8 mouse cellular contexts compared by ENCODE assay signal in the genomic region with DNA sequence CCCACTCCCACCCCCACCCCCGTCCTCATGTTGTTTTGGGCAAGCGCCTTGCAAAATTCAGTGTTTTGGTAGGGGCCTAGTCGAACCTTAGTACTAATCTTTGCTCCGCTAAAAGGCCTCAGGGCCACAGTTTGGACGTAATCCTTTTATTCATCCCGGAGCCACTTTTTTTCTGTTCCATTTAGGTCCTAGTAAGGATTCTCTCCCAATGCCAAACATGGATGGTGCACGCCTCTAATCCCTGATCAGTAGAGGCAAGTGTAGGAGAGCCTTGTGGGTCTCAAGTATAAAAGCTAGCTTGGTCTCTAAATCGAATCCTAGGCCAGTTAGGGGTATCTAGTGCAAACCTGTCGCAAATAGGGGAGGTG. TPM values are rescaled to one million over a fixed set of nuclear protein-coding genes. Genes with fewer than 3 reads are reported as not detected.
DNase-seq lines count a peak whose midpoint lies in the region; ATAC-seq and TF ChIP-seq lines count a peak whose summit lies in the region.

No protein-coding gene starts in this region.

- peak overlapping the region; percentile 55 for H3K27ac ChIP-seq in kidney, adult 2 months (ENCODE audit: insufficient read depth, low read depth, low read length)
- peak overlapping the region; percentile 89 for H3K27ac ChIP-seq in ES-Bruce4 (ENCODE audit: insufficient read depth, low read length)
- peak overlapping the region; percentile 99 for H3K27ac ChIP-seq in forebrain, embryonic 10.5 days
- H3K27ac ChIP-seq in limb, embryonic 13.5 days = peak overlapping the region; percentile 91
- H3K27ac ChIP-seq in small intestine, adult 2 months (ENCODE audit: insufficient read depth, low read depth, low read length) = peak overlapping the region; percentile 25

- TF ChIP-seq EP300 in ES-Bruce4 (IDR thresholded peaks at IDR 0.05; ENCODE audit: insufficient read depth, low read depth, low read length) = no peak

- 4% methylated on average over 9 of the region's 9 CpGs for WGBS in kidney, adult 2 months
- 3% methylated on average over 9 of the region's 9 CpGs for WGBS in forebrain, embryonic 10.5 days
- 4% methylated on average over 9 of the region's 9 CpGs for WGBS in limb, embryonic 13.5 days
- WGBS in small intestine, adult 2 months = 3% methylated on average over 9 of the region's 9 CpGs

- H3K9ac ChIP-seq in ES-Bruce4 (ENCODE audit: low read depth, poor library complexity, severe bottlenecking) = peak overlapping the region; percentile 98
- H3K9ac ChIP-seq in limb, embryonic 13.5 days = peak overlapping the region; percentile 70

- no peaks in the 10 kb centered on the region for H3K9me3 ChIP-seq in ES-Bruce4 (replicated peaks; ENCODE audit: control insufficient read depth, insufficient read depth, low read length, poor library complexity, severe bottlenecking)
- 0 out of 2 replicates have a peak, but pooled peaks cover 3% of the 10 kb centered on the region for H3K9me3 ChIP-seq in forebrain, embryonic 10.5 days
- H3K9me3 ChIP-seq in limb, embryonic 13.5 days = no peaks in the 10 kb centered on the region

- peak overlapping the region; percentile 65 for H3K4me2 ChIP-seq in limb, embryonic 13.5 days (replicated peaks)

- no peak for DNase-seq in kidney, adult 2 months
- no peak for DNase-seq in kidney, adult 8-10 months
- DNase-seq in forebrain, embryonic 10.5 days (ENCODE audit: extremely low spot score, low spot score) = no peak
- no peak for DNase-seq in adrenal gland, adult 18-20 months (ENCODE audit: low spot score in 2 of 2)
- DNase-seq in MN1 (ENCODE audit: low spot score) = no peak

- H3K36me3 ChIP-seq in kidney, adult 2 months (ENCODE audit: control insufficient read depth, insufficient read depth, low read length) = no peaks in the 10 kb centered on the region
- H3K36me3 ChIP-seq in ES-Bruce4 (ENCODE audit: control insufficient read depth, insufficient read depth, low read length, poor library complexity, severe bottlenecking) = peaks cover 2% of the 10 kb centered on the region; the same call in 1 of the 2 replicates
- H3K36me3 ChIP-seq in forebrain, embryonic 10.5 days (replicated peaks) = peaks cover 20% of the 10 kb centered on the region
- peaks cover 7% of the 10 kb centered on the region for H3K36me3 ChIP-seq in limb, embryonic 13.5 days
- H3K36me3 ChIP-seq in small intestine, adult 2 months (ENCODE audit: control insufficient read depth, insufficient read depth, low read length) = no peaks in the 10 kb centered on the region

- H3K4me1 ChIP-seq in kidney, adult 2 months (ENCODE audit: control insufficient read depth, insufficient read depth, low read length) = peaks cover 6% of the 10 kb centered on the region; the same call in 1 of the 2 replicates
- peaks cover 5% of the 10 kb centered on the region for H3K4me1 ChIP-seq in ES-Bruce4 (ENCODE audit: control insufficient read depth, insufficient read depth, low read length)
- H3K4me1 ChIP-seq in forebrain, embryonic 10.5 days = peaks cover 22% of the 10 kb centered on the region
- peaks cover 15% of the 10 kb centered on the region for H3K4me1 ChIP-seq in limb, embryonic 13.5 days
- H3K4me1 ChIP-seq in small intestine, adult 2 months (ENCODE audit: control insufficient read depth, insufficient read depth, insufficient read length, low read length) = peaks cover 7% of the 10 kb centered on the region; the same call in 1 of the 2 replicates

- H3K4me3 ChIP-seq in kidney, adult 2 months (ENCODE audit: insufficient read depth, low read depth, low read length) = peak overlapping the region; percentile 60
- H3K4me3 ChIP-seq in ES-Bruce4 (ENCODE audit: low read depth, low read length) = peak overlapping the region; percentile 98
- H3K4me3 ChIP-seq in forebrain, embryonic 10.5 days = peak overlapping the region; percentile 91
- H3K4me3 ChIP-seq in limb, embryonic 13.5 days = peak overlapping the region; percentile 100
- H3K4me3 ChIP-seq in small intestine, adult 2 months (ENCODE audit: low read depth, low read length) = peak overlapping the region; percentile 73

- ATAC-seq in limb, embryonic 13.5 days (ENCODE audit: low FRiP score, low read depth) = no peak

- no peak for TF ChIP-seq POLR2A in kidney, adult 2 months (IDR thresholded peaks at IDR 0.05; ENCODE audit: low read depth, low read length)
- TF ChIP-seq POLR2A in ES-Bruce4 (IDR thresholded peaks at IDR 0.05; ENCODE audit: insufficient read depth, low read length) = no peak
- no peak for TF ChIP-seq POLR2A in small intestine, adult 2 months (IDR thresholded peaks at IDR 0.05; ENCODE audit: low read depth, low read length)

- TF ChIP-seq CTCF in kidney, adult 2 months (conservative IDR thresholded peaks at IDR 0.05; ENCODE audit: insufficient read depth, insufficient read length, low read depth, low read length) = no peak
- TF ChIP-seq CTCF in ES-Bruce4 (IDR thresholded peaks at IDR 0.05; ENCODE audit: low read depth, low read length) = no peak
- no peak for TF ChIP-seq CTCF in small intestine, adult 2 months (IDR thresholded peaks at IDR 0.05; ENCODE audit: extremely low read depth, insufficient read length, insufficient replicate concordance, low read depth, low read length)

- no peaks in the 10 kb centered on the region for H3K27me3 ChIP-seq in kidney, adult 2 months (replicated peaks; ENCODE audit: control insufficient read depth, insufficient read depth, low read length)
- H3K27me3 ChIP-seq in ES-Bruce4 (ENCODE audit: control insufficient read depth, insufficient read depth, low read length, poor library complexity, severe bottlenecking) = no peaks in the 10 kb centered on the region
- H3K27me3 ChIP-seq in forebrain, embryonic 10.5 days (ENCODE audit: poor library complexity, severe bottlenecking) = no peaks in the 10 kb centered on the region
- H3K27me3 ChIP-seq in limb, embryonic 13.5 days = no peaks in the 10 kb centered on the region
- no peaks in the 10 kb centered on the region for H3K27me3 ChIP-seq in small intestine, adult 2 months (ENCODE audit: control insufficient read depth, insufficient read depth, low read length)

RNA-seq across cellular contexts. Expression of a gene that starts 0.9 kb away (rescaled TPM):
- polyA plus RNA-seq in kidney, adult 2 months (2012; rRNA removed) = 25.7 and 27.1 TPM in 2 replicates
- polyA plus RNA-seq in ES-Bruce4 (2011; ENCODE audit: insufficient read depth, insufficient read length, low read depth, missing spikeins) = 146 and 170 TPM in 2 replicates
- 87.0 and 99.9 TPM in 2 replicates for polyA plus RNA-seq in forebrain, embryonic 10.5 days (2016; fragmentation: Nextera tagmentation; extraction: Ambion mirVana)
- polyA plus RNA-seq in limb, embryonic 13.5 days (2015; fragmentation: Nextera tagmentation; extraction: Ambion mirVana) = 60.2 and 72.5 TPM in 2 replicates
- polyA plus RNA-seq in small intestine, adult 2 months (2012; rRNA removed) = 9.8 and 12.9 TPM in 2 replicates
- 100 to 1,000 TPM in 1 of 2 experiments, 10 to 100 TPM in 1; 90.2 to 113 TPM for total RNA-seq in adrenal gland, adult 18-20 months (2021)

Comparison
In these comparisons a context has a peak if more than half of its experiments do, and no peak if none do; other contexts are left out.
1. H3K27ac ChIP-seq: peak in every context shown above with its lines; median percentile 99 in forebrain, embryonic 10.5 days; 91 in limb, embryonic 13.5 days; 89 in ES-Bruce4; 55 in kidney, adult 2 months; 25 in small intestine, adult 2 months.